Mouse (Mus musculus): Measurements from ENCODE around the gene Gm20696.

- no peak for TF ChIP-seq POLR2A (IDR thresholded peaks at IDR 0.05; ENCODE audit: borderline replicate concordance, low read depth, low read length)
- TF ChIP-seq CTCF (IDR thresholded peaks at IDR 0.05; ENCODE audit: low read depth, low read length) = no peak
These were observed 36.7 kb downstream of the Gm20696 start for GRCm38 (mm10) chr6:99629726-99630458.

Data from bone marrow macrophage, adult 2 months (primary cell).